Mouse (Mus musculus) heart, embryonic 16.5 days (tissue): ENCODE data around the gene Camkk2. TPM values are rescaled to one million over a fixed set of nuclear protein-coding genes. Genes with fewer than 3 reads are reported as not detected.

Experiments used
- ATAC-seq: fragments of 200-750 bp; cut with Nextera tagmentation; replicated peaks from 2 replicates; pipeline ENCODE4 v1.8.0; 2017; ENCODE audit warnings: moderate number of reproducible peaks; ENCODE audit not compliant: insufficient read depth, low FRiP score; ENCODE audit errors: extremely low read depth
- H3K27ac ChIP-seq: fragments of 300-500 bp; sonication (generic); 2 replicates; pipeline ENCODE4 v1.5.1; 2014; ENCODE audit warnings: mild to moderate bottlenecking, low read length, control low read depth, moderate library complexity
- H3K27me3 ChIP-seq: fragments of 300-500 bp; sonication (generic); 2 replicates; pipeline ENCODE4 v1.6.1; 2014; ENCODE audit warnings: low read length, mixed read lengths; ENCODE audit not compliant: control insufficient read depth, insufficient read depth
- H3K36me3 ChIP-seq: fragments of 300-500 bp; sonication (generic); 2 replicates; pipeline ENCODE4 v1.6.1; 2014; ENCODE audit not compliant: control insufficient read depth, insufficient read depth
- H3K4me1 ChIP-seq: fragments of 300-500 bp; sonication (generic); 2 replicates; pipeline ENCODE4 v1.6.1; 2014; ENCODE audit warnings: low read length, mixed read lengths; ENCODE audit not compliant: control insufficient read depth, insufficient read depth
- H3K4me2 ChIP-seq: fragments of 300-500 bp; sonication (generic); 2 replicates; pipeline ENCODE4 v1.6.1; 2014; ENCODE audit warnings: low read depth, mild to moderate bottlenecking, control low read depth, low read length
- H3K4me3 ChIP-seq: fragments of 300-500 bp; sonication (generic); 2 replicates; pipeline ENCODE4 v1.5.1; 2014; ENCODE audit warnings: mild to moderate bottlenecking, control low read depth, low read length
- H3K9ac ChIP-seq: fragments of 300-500 bp; sonication (generic); 2 replicates; pipeline ENCODE4 v1.6.1; 2014; ENCODE audit warnings: low read length, control low read depth
- H3K9me3 ChIP-seq: fragments of 300-500 bp; sonication (generic); replicated peaks from 2 replicates; pipeline ENCODE4 v1.6.1; 2016; ENCODE audit warnings: low read length; ENCODE audit not compliant: control insufficient read depth
- WGBS: fragments of 180-500 bp; shearing (Covaris S2); extraction: QIAGEN DNeasy Blood & Tissue Kit; methylation state at CpG from one replicate; pipeline ENCODE4 v1.1.7; 2014; 5-methylcytosine and 5-hydroxymethylcytosine counted together
- polyA plus RNA-seq: library from polyadenylated mRNA; unstranded; fragments of >200 nt; fragmentation: Nextera tagmentation; extraction: Ambion mirVana; gene quantifications from 2 replicates; pipeline ENCODE4 v1.2.1, GENCODE M21; 2015

Gene Camkk2
- polyA plus RNA-seq, 1 experiment from 2014 or later, result 12.6 TPM

GRCm38 (mm10) chr5:122805503-122805902, 26.3 kb upstream of the Camkk2 start:
- 59% methylated on average over 3 of the region's 3 CpGs for WGBS

GRCm38 (mm10) chr5:122802706-122803105, 23.5 kb upstream of the Camkk2 start:
- Histone ChIP-seq H3K4me3 (no peak overlapping the region), H3K36me3 (peaks cover 68% of the 10 kb centered on the region), H3K4me1 (peaks cover 38% of the 10 kb centered on the region), H3K27me3 (no peaks in the 10 kb centered on the region), H3K4me2 (no peak overlapping the region), H3K9ac (no peak overlapping the region), H3K9me3 (no peaks in the 10 kb centered on the region), H3K27ac (peak overlapping the region; percentile 66)
- ATAC-seq, result no peak
- WGBS, result 54% methylated on average over 9 of the region's 9 CpGs

More at GRCm38 (mm10) chr5:122805503-122805902, 26.3 kb upstream of the Camkk2 start:
- Histone ChIP-seq H3K4me1 (peaks cover 15% of the 10 kb centered on the region), H3K27me3 (no peaks in the 10 kb centered on the region), H3K4me3 (no peak overlapping the region), H3K9ac (no peak overlapping the region), H3K9me3 (no peaks in the 10 kb centered on the region), H3K36me3 (peaks cover 60% of the 10 kb centered on the region), H3K27ac (no peak overlapping the region), H3K4me2 (no peak overlapping the region)
- ATAC-seq, result no peak

GRCm38 (mm10) chr5:122801684-122802083, 22.5 kb upstream of the Camkk2 start:
- Histone ChIP-seq H3K27ac (peak overlapping the region; percentile 66), H3K9ac (no peak overlapping the region), H3K4me1 (peaks cover 38% of the 10 kb centered on the region), H3K4me3 (no peak overlapping the region), H3K4me2 (no peak overlapping the region), H3K27me3 (no peaks in the 10 kb centered on the region), H3K36me3 (peaks cover 67% of the 10 kb centered on the region), H3K9me3 (no peaks in the 10 kb centered on the region)
- WGBS, result 94% methylated on average over 8 of the region's 8 CpGs
- ATAC-seq, result no peak

GRCm38 (mm10) chr5:122800345-122801010, 21.3 kb upstream of the Camkk2 start:
- peak; percentile 40 for ATAC-seq
- peaks cover 38% of the 10 kb centered on the region for H3K4me1 ChIP-seq

GRCm38 (mm10) chr5:122799379-122800344, 20.5 kb upstream of the Camkk2 start:
- no peak for ATAC-seq
- WGBS, result 65% methylated on average over 17 of the region's 17 CpGs
- no peak overlapping the region for H3K4me2 ChIP-seq
- H3K4me3 ChIP-seq, result no peak overlapping the region
- no peak overlapping the region for H3K9ac ChIP-seq
- peaks cover 38% of the 10 kb centered on the region for H3K4me1 ChIP-seq
- H3K27me3 ChIP-seq, result no peaks in the 10 kb centered on the region
- peak overlapping the region; percentile 57 for H3K27ac ChIP-seq
- H3K36me3 ChIP-seq, result peaks cover 56% of the 10 kb centered on the region
- H3K9me3 ChIP-seq, result no peaks in the 10 kb centered on the region

More at GRCm38 (mm10) chr5:122800345-122801010, 21.3 kb upstream of the Camkk2 start:
- Histone ChIP-seq H3K36me3 (peaks cover 64% of the 10 kb centered on the region), H3K9ac (no peak overlapping the region), H3K4me2 (no peak overlapping the region), H3K9me3 (no peaks in the 10 kb centered on the region), H3K27ac (peak overlapping the region; percentile 57), H3K27me3 (no peaks in the 10 kb centered on the region), H3K4me3 (no peak overlapping the region)
- WGBS, result 36% methylated on average over 13 of the region's 13 CpGs

- H3K27ac ChIP-seq, result peak overlapping the region; percentile 49
- WGBS, result 38% methylated on average over 17 of the region's 17 CpGs
- H3K9me3 ChIP-seq, result no peaks in the 10 kb centered on the region
- H3K9ac ChIP-seq, result no peak overlapping the region
- ATAC-seq, result peak; percentile 73
- peaks cover 38% of the 10 kb centered on the region for H3K4me1 ChIP-seq
- H3K27me3 ChIP-seq, result no peaks in the 10 kb centered on the region
- H3K4me2 ChIP-seq, result no peak overlapping the region
- no peak overlapping the region for H3K4me3 ChIP-seq
- H3K36me3 ChIP-seq, result peaks cover 53% of the 10 kb centered on the region
Observed at GRCm38 (mm10) chr5:122798557-122799378, 19.6 kb upstream of the Camkk2 start.

- Histone ChIP-seq H3K27me3 (no peaks in the 10 kb centered on the region), H3K36me3 (peaks cover 55% of the 10 kb centered on the region), H3K9me3 (no peaks in the 10 kb centered on the region), H3K27ac (peak overlapping the region; percentile 49; the same call in 1 of the 2 replicates), H3K4me3 (no peak overlapping the region), H3K9ac (no peak overlapping the region), H3K4me2 (no peak overlapping the region), H3K4me1 (peaks cover 37% of the 10 kb centered on the region)
- 71% methylated on average over 3 of the region's 3 CpGs for whole genome bisulfite sequencing
- ATAC-seq, result no peak
Observed at GRCm38 (mm10) chr5:122797866-122798265, 18.7 kb upstream of the Camkk2 start.

- WGBS, result 85% methylated on average over 2 of the region's 2 CpGs
- Histone ChIP-seq H3K9me3 (no peaks in the 10 kb centered on the region), H3K4me3 (no peak overlapping the region), H3K27me3 (no peaks in the 10 kb centered on the region), H3K4me2 (no peak overlapping the region), H3K27ac (no peak overlapping the region), H3K36me3 (peaks cover 44% of the 10 kb centered on the region), H3K9ac (no peak overlapping the region), H3K4me1 (peaks cover 4% of the 10 kb centered on the region)
- no peak for ATAC-seq
Observed at GRCm38 (mm10) chr5:122788696-122789095, 9.5 kb upstream of the Camkk2 start.
